Mouse (Mus musculus) midbrain, postnatal 0 days (tissue): ENCODE measurements around the gene Nanp. TPM values are rescaled to one million over a fixed set of nuclear protein-coding genes. Genes with fewer than 3 reads are reported as not detected.

Experiments used
- ATAC-seq: fragments of 200-750 bp; cut with Nextera tagmentation; 2 replicates; pipeline ENCODE4 v1.8.0; 2017; ENCODE audit warnings: moderate number of reproducible peaks, mild to moderate bottlenecking, moderate TSS enrichment, moderate library complexity; ENCODE audit not compliant: low FRiP score
- DNase-seq: peaks from one replicate; pipeline ENCODE4 v3.0.0-alpha.2; 2015; ENCODE audit warnings: low spot score
- H3K27ac ChIP-seq: fragments of 300-500 bp; sonication (generic); 2 replicates; pipeline ENCODE4 v1.5.1; 2014; ENCODE audit warnings: low read depth, mild to moderate bottlenecking, low read length, mixed read lengths
- H3K27me3 ChIP-seq: fragments of 300-500 bp; sonication (generic); 2 replicates; pipeline ENCODE4 v1.6.1; 2014; ENCODE audit warnings: low read length, control low read depth, mixed read lengths; ENCODE audit not compliant: insufficient read depth
- H3K36me3 ChIP-seq: fragments of 300-500 bp; sonication (generic); 2 replicates; pipeline ENCODE4 v1.6.1; 2014; ENCODE audit warnings: low read length, control low read depth, mixed read lengths; ENCODE audit not compliant: insufficient read depth
- H3K4me1 ChIP-seq: fragments of 300-500 bp; sonication (generic); 2 replicates; pipeline ENCODE4 v1.6.1; 2014; ENCODE audit warnings: mild to moderate bottlenecking, control low read depth, antibody characterized with exemption, low read length, mixed read lengths; ENCODE audit not compliant: insufficient read depth
- H3K4me2 ChIP-seq: fragments of 300-500 bp; sonication (generic); 2 replicates; pipeline ENCODE4 v1.6.1; 2014; ENCODE audit warnings: low read depth, mild to moderate bottlenecking, low read length, mixed read lengths; ENCODE audit not compliant: poor library complexity, severe bottlenecking
- H3K4me3 ChIP-seq: fragments of 300-500 bp; sonication (generic); 2 replicates; pipeline ENCODE4 v1.5.1; 2014; ENCODE audit warnings: low read depth, mild to moderate bottlenecking, low read length, moderate library complexity
- H3K9ac ChIP-seq: fragments of 300-500 bp; sonication (generic); replicated peaks from 2 replicates; pipeline ENCODE4 v1.6.1; 2014; ENCODE audit warnings: mild to moderate bottlenecking, low read length, moderate library complexity, mixed read lengths; ENCODE audit not compliant: poor library complexity, severe bottlenecking
- H3K9me3 ChIP-seq: fragments of 300-500 bp; sonication (generic); 2 replicates; pipeline ENCODE4 v1.6.1; 2016; ENCODE audit warnings: low read length, control low read depth
- CTCF ChIP-seq: IDR thresholded peaks from 2 replicates; pipeline ENCODE4 v1.5.1; 2016; ENCODE audit warnings: antibody characterized with exemption, mild to moderate bottlenecking
- whole genome bisulfite sequencing: fragments of 180-500 bp; shearing (Covaris S2); extraction: QIAGEN DNeasy Blood & Tissue Kit; methylation state at CpG from one replicate; pipeline ENCODE4 v1.1.7; 2014; 5-methylcytosine and 5-hydroxymethylcytosine counted together
- polyA plus RNA-seq: library from polyadenylated mRNA; unstranded; fragments of >200 nt; fragmentation: Nextera tagmentation; extraction: Ambion mirVana; gene quantifications from 2 replicates; pipeline ENCODE4 v1.2.1, GENCODE M21; 2015
- total RNA-seq: library from RNA; depleted of rRNA; stranded (reverse); fragments of >200 nt; gene quantifications from 2 replicates; pipeline ENCODE4 v1.2.3, GENCODE M21; 2014

Gene Nanp
- total and polyA plus RNA-seq, 2 experiments from 2014 or later, result 6.7 to 32.1 TPM

GRCm38 (mm10) chr2:151003796-151004195 is 35.4 kb downstream of the Nanp start:
- ATAC-seq, result no peak
- Histone ChIP-seq H3K9ac (no peak overlapping the region), H3K4me3 (no peak overlapping the region), H3K36me3 (no peaks in the 10 kb centered on the region), H3K27ac (no peak overlapping the region), H3K4me1 (peaks cover 3% of the 10 kb centered on the region; the same call in 1 of the 2 replicates), H3K4me2 (no peak overlapping the region), H3K9me3 (no peaks in the 10 kb centered on the region), H3K27me3 (no peaks in the 10 kb centered on the region)
- DNase-seq, result no peak
- 85% methylated on average over 6 of the region's 6 CpGs for WGBS
- no peak for TF ChIP-seq CTCF

- WGBS, result 81% methylated on average over 5 of the region's 5 CpGs
- no peaks in the 10 kb centered on the region for H3K9me3 ChIP-seq
- H3K36me3 ChIP-seq, result no peaks in the 10 kb centered on the region
- no peak for TF ChIP-seq CTCF
- no peak overlapping the region for H3K9ac ChIP-seq
- no peak overlapping the region for H3K4me2 ChIP-seq
- H3K27me3 ChIP-seq, result no peaks in the 10 kb centered on the region
- H3K27ac ChIP-seq, result no peak overlapping the region
- ATAC-seq (no peak), DNase-seq (no peak)
- no peak overlapping the region for H3K4me3 ChIP-seq
- no peaks in the 10 kb centered on the region for H3K4me1 ChIP-seq
These were observed 37.5 kb downstream of the Nanp start for GRCm38 (mm10) chr2:151001619-151002175.

GRCm38 (mm10) chr2:151000402-151001178 is 38.6 kb downstream of the Nanp start:
- ATAC-seq, result peak; percentile 89
- DNase-seq, result peak; percentile 89
- Histone ChIP-seq H3K27ac (no peak overlapping the region), H3K9me3 (no peaks in the 10 kb centered on the region), H3K4me3 (no peak overlapping the region), H3K4me2 (no peak overlapping the region), H3K27me3 (no peaks in the 10 kb centered on the region), H3K4me1 (no peaks in the 10 kb centered on the region), H3K9ac (no peak overlapping the region), H3K36me3 (no peaks in the 10 kb centered on the region)
- 41% methylated on average over 7 of the region's 7 CpGs for WGBS
- TF ChIP-seq CTCF, result peak; percentile 84

- no peak for ATAC-seq
- no peaks in the 10 kb centered on the region for H3K9me3 ChIP-seq
- WGBS, result 51% methylated on average over 3 of the region's 3 CpGs
- H3K4me2 ChIP-seq, result no peak overlapping the region
- H3K27me3 ChIP-seq, result no peaks in the 10 kb centered on the region
- H3K9ac ChIP-seq, result no peak overlapping the region
- DNase-seq, result no peak
- H3K4me1 ChIP-seq, result no peaks in the 10 kb centered on the region
- no peaks in the 10 kb centered on the region for H3K36me3 ChIP-seq
- TF ChIP-seq CTCF, result no peak
- no peak overlapping the region for H3K4me3 ChIP-seq
- H3K27ac ChIP-seq, result no peak overlapping the region
These were observed 40.2 kb downstream of the Nanp start for GRCm38 (mm10) chr2:150999021-150999420.

GRCm38 (mm10) chr2:150997618-150998017 is 41.6 kb downstream of the Nanp start:
- WGBS, result 61% methylated on average over 5 of the region's 5 CpGs
- ATAC-seq, result no peak

GRCm38 (mm10) chr2:150995324-150995723 is 43.9 kb downstream of the Nanp start:
- Histone ChIP-seq H3K36me3 (no peaks in the 10 kb centered on the region), H3K4me1 (no peaks in the 10 kb centered on the region), H3K9ac (no peak overlapping the region), H3K27me3 (no peaks in the 10 kb centered on the region), H3K4me3 (no peak overlapping the region), H3K4me2 (no peak overlapping the region), H3K27ac (no peak overlapping the region), H3K9me3 (no peaks in the 10 kb centered on the region)
- no peak for DNase-seq
- ATAC-seq, result no peak
- WGBS, result 83% methylated on average over 4 of the region's 4 CpGs
- no peak for TF ChIP-seq CTCF

More at GRCm38 (mm10) chr2:150997618-150998017, 41.6 kb downstream of the Nanp start:
- H3K4me3 ChIP-seq, result no peak overlapping the region
- H3K27ac ChIP-seq, result no peak overlapping the region
- H3K4me1 ChIP-seq, result no peaks in the 10 kb centered on the region
- no peaks in the 10 kb centered on the region for H3K36me3 ChIP-seq
- TF ChIP-seq CTCF, result no peak
- no peaks in the 10 kb centered on the region for H3K9me3 ChIP-seq
- no peak for DNase-seq
- no peak overlapping the region for H3K9ac ChIP-seq
- H3K4me2 ChIP-seq, result no peak overlapping the region
- no peaks in the 10 kb centered on the region for H3K27me3 ChIP-seq
